ENCODE assay signal across 24 mouse cellular contexts in the genomic region with DNA sequence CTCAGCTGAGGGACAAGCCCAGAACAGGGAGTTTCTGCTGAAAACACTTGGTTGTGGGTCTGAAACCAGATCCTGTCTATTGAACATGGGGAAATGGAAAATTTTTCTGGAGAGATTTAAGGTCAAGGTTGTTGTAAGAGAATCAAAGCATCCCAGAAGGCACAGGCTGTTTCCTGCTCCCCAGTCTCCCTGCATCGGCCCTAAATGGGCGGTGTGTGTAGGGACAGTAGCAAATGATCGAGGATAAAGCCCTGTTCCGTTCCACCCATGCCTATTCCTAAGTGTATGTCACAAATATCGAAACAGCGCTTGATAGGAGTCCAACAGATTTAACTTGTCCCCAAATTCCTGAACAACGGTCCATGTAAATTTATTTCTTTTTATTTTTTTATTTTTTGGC. TPM values are rescaled to one million over a fixed set of nuclear protein-coding genes. Genes with fewer than 3 reads are reported as not detected.
DNase-seq lines count a peak whose midpoint lies in the region; ATAC-seq and TF ChIP-seq lines count a peak whose summit lies in the region.
"Had no signal": no experiment of that assay in that cellular context is flagged by ENCODE, and none has a peak within 500 bp of the region (broad histone marks: within the 10 kb centered on the region; RNA-seq: fewer than 3 reads in every experiment).

No protein-coding gene starts in this region.

- TF ChIP-seq CTCF in layer of hippocampus, adult 2 months (conservative IDR thresholded peaks at IDR 0.05) = no peak

- peaks cover 28% of the 10 kb centered on the region for H3K27me3 ChIP-seq in neural tube, embryonic 13.5 days
- H3K27me3 ChIP-seq: CH12.LX had no signal

- ATAC-seq in neural tube, embryonic 13.5 days (ENCODE audit: low read depth) = no peak
- ATAC-seq: activated CD4-positive, CD25-positive, alpha-beta regulatory T cell, adult 4 months; inflammation-experienced regulatory T-cells, adult 6 months; liver, embryonic 12.5 days; liver, postnatal 0 days had no signal

- peak overlapping the region; percentile 70 for H3K4me3 ChIP-seq in layer of hippocampus, adult 2 months
- H3K4me3 ChIP-seq in neural tube, embryonic 13.5 days = no peak overlapping the region
- H3K4me3 ChIP-seq: myocyte had no signal

- WGBS in neural tube, embryonic 13.5 days = 92% methylated on average over 7 of the region's 7 CpGs

- H3K9me3 ChIP-seq in neural tube, embryonic 13.5 days = 0 out of 2 replicates have a peak, but pooled peaks cover 2% of the 10 kb centered on the region
- H3K9me3 ChIP-seq: embryonic facial prominence, embryonic 13.5 days; forebrain, embryonic 10.5 days; liver, embryonic 12.5 days; midbrain, embryonic 13.5 days had no signal

- no peaks in the 10 kb centered on the region for H3K36me3 ChIP-seq in neural tube, embryonic 13.5 days
- H3K36me3 ChIP-seq: embryonic facial prominence, embryonic 13.5 days; forebrain, embryonic 10.5 days; liver, embryonic 12.5 days; midbrain, embryonic 13.5 days had no signal

- DNase-seq in adrenal gland, adult (ENCODE audit: inconsistent age in 2 of 2, low spot score in 1 of 2) = peak; percentile 70 to 77
- DNase-seq in adrenal gland, postnatal 4 days (ENCODE audit: low spot score in 2 of 2) = no peak
- DNase-seq in cerebellum, postnatal 25 days = peak; percentile 51 to 55
- no peak for DNase-seq in cerebellum, postnatal 10 days
- DNase-seq in layer of hippocampus, adult 2 months (ENCODE audit: low spot score in 2 of 2) = no peak
- DNase-seq in layer of hippocampus, adult 18-20 months (ENCODE audit: low spot score in 2 of 2) = no peak
- DNase-seq in neural tube, embryonic 10.5 days (ENCODE audit: extremely low spot score, low spot score) = no peak
- DNase-seq: gastrocnemius, postnatal 10 days; kidney, adult 11 months; kidney, postnatal 14 days; left cerebral cortex, postnatal 4 days; liver, postnatal 0 days; lung, postnatal 36 days; right cerebral cortex, postnatal 14 days had no signal

- 0 out of 2 replicates have a peak overlapping the region, but pooled peaks have one; percentile 95 for H3K4me2 ChIP-seq in neural tube, embryonic 13.5 days

- peaks cover 25% of the 10 kb centered on the region for H3K4me1 ChIP-seq in neural tube, embryonic 13.5 days (replicated peaks)

- no peak overlapping the region for H3K9ac ChIP-seq in neural tube, embryonic 13.5 days
- H3K9ac ChIP-seq: liver, embryonic 12.5 days; liver, postnatal 0 days had no signal

- peak overlapping the region; percentile 95 for H3K27ac ChIP-seq in layer of hippocampus, adult 2 months
- H3K27ac ChIP-seq in neural tube, embryonic 13.5 days (replicated peaks) = no peak overlapping the region
- H3K27ac ChIP-seq: embryonic facial prominence, embryonic 13.5 days; forebrain, embryonic 10.5 days; hindbrain, embryonic 14.5 days; liver, embryonic 12.5 days had no signal

RNA-seq across cellular contexts. Expression of gene Rapgef4, which starts 1.1 kb away (rescaled TPM):
- 100 to 1,000 TPM; 171 to 221 TPM for total RNA-seq in adrenal gland, postnatal 4 days (2021)
- 100 to 1,000 TPM; 381 TPM for total RNA-seq in layer of hippocampus, adult 2 months (2021)
- total RNA-seq in layer of hippocampus, adult 18-20 months (2021) = 100 to 1,000 TPM; 389 to 433 TPM
- polyA plus RNA-seq in neural tube, embryonic 13.5 days (2015; fragmentation: Nextera tagmentation; extraction: Ambion mirVana) = 24.7 and 24.9 TPM in 2 replicates

Comparison
In these comparisons a context has a peak if more than half of its experiments do, and no peak if none do; other contexts are left out.
1. DNase-seq: peak in adrenal gland, adult (2 of 2) and cerebellum, postnatal 25 days (2 of 2); none in adrenal gland, postnatal 4 days (0 of 2), cerebellum, postnatal 10 days (0 of 2), layer of hippocampus, adult 2 months (0 of 2), layer of hippocampus, adult 18-20 months (0 of 2) and neural tube, embryonic 10.5 days (single experiment).